Mouse (Mus musculus): ENCODE data around the gene Vars2. TPM values are rescaled to one million over a fixed set of nuclear protein-coding genes. Genes with fewer than 3 reads are reported as not detected.

Vars2 gene
- polyA plus RNA-seq, 1 experiment from 2014 or later: 12.7 TPM

- H3K4me2 ChIP-seq (ENCODE audit: low read length): peak overlapping the region; percentile 89
- TF ChIP-seq CTCF (IDR thresholded peaks at IDR 0.05; ENCODE audit: low read depth): no peak
- H3K27me3 ChIP-seq (ENCODE audit: insufficient read depth, low read length): no peaks in the 10 kb centered on the region
- peak; percentile 46 for DNase-seq (ENCODE audit: low spot score)
- peaks cover 42% of the 10 kb centered on the region for H3K4me1 ChIP-seq (replicated peaks; ENCODE audit: insufficient read depth, low read length)
- no peaks in the 10 kb centered on the region for H3K36me3 ChIP-seq (ENCODE audit: insufficient read depth, low read length)
- 2% methylated on average over 16 of the region's 16 CpGs for WGBS
- peak overlapping the region; percentile 84 for H3K9ac ChIP-seq (ENCODE audit: low read depth, low read length)
- no peaks in the 10 kb centered on the region for H3K9me3 ChIP-seq (replicated peaks; ENCODE audit: low read length)
- H3K4me3 ChIP-seq (replicated peaks; ENCODE audit: low read depth, low read length): peak overlapping the region; percentile 74
- peak overlapping the region; percentile 99 for H3K27ac ChIP-seq
- no peak for ATAC-seq (replicated peaks; ENCODE audit: low FRiP score, low read depth)
Measured at GRCm38 (mm10) chr17:35701203-35701977, 34.0 kb upstream of the Vars2 start.

GRCm38 (mm10) chr17:35700371-35700961 lies 33.1 kb upstream of the Vars2 start:
- Histone ChIP-seq H3K9ac (ENCODE audit: low read depth, low read length) (peak overlapping the region; percentile 84), H3K27ac (peak overlapping the region; percentile 99), H3K27me3 (ENCODE audit: insufficient read depth, low read length) (no peaks in the 10 kb centered on the region), H3K36me3 (ENCODE audit: insufficient read depth, low read length) (no peaks in the 10 kb centered on the region), H3K4me1 (replicated peaks; ENCODE audit: insufficient read depth, low read length) (peaks cover 42% of the 10 kb centered on the region), H3K4me3 (replicated peaks; ENCODE audit: low read depth, low read length) (peak overlapping the region; percentile 74), H3K9me3 (replicated peaks; ENCODE audit: low read length) (no peaks in the 10 kb centered on the region), H3K4me2 (ENCODE audit: low read length) (peak overlapping the region; percentile 89)
- 1% methylated on average over 43 of the region's 66 CpGs for WGBS
- ATAC-seq (replicated peaks; ENCODE audit: low FRiP score, low read depth): peak; percentile 41
- TF ChIP-seq CTCF (IDR thresholded peaks at IDR 0.05; ENCODE audit: low read depth): 0 out of 2 replicates have a peak, but pooled peaks have one; percentile 9
- peak; percentile 87 for DNase-seq (ENCODE audit: low spot score)

GRCm38 (mm10) chr17:35699919-35700318 lies 32.5 kb upstream of the Vars2 start:
- Histone ChIP-seq H3K9ac (ENCODE audit: low read depth, low read length) (peak overlapping the region; percentile 84), H3K4me3 (replicated peaks; ENCODE audit: low read depth, low read length) (peak overlapping the region; percentile 74), H3K27ac (peak overlapping the region; percentile 99), H3K4me2 (ENCODE audit: low read length) (peak overlapping the region; percentile 89), H3K4me1 (replicated peaks; ENCODE audit: insufficient read depth, low read length) (peaks cover 39% of the 10 kb centered on the region), H3K27me3 (ENCODE audit: insufficient read depth, low read length) (no peaks in the 10 kb centered on the region), H3K36me3 (ENCODE audit: insufficient read depth, low read length) (no peaks in the 10 kb centered on the region), H3K9me3 (replicated peaks; ENCODE audit: low read length) (no peaks in the 10 kb centered on the region)
- no peak for TF ChIP-seq CTCF (IDR thresholded peaks at IDR 0.05; ENCODE audit: low read depth)
- WGBS: 1% methylated on average over 19 of the region's 19 CpGs
- DNase-seq (ENCODE audit: low spot score) (peak; percentile 86), ATAC-seq (replicated peaks; ENCODE audit: low FRiP score, low read depth) (peak; percentile 65)

- H3K27ac ChIP-seq: peak overlapping the region; percentile 72
- H3K4me2 ChIP-seq (ENCODE audit: low read length): peak overlapping the region; percentile 58
- no peaks in the 10 kb centered on the region for H3K27me3 ChIP-seq (ENCODE audit: insufficient read depth, low read length)
- peaks cover 2% of the 10 kb centered on the region; the same call in 1 of the 2 replicates for H3K36me3 ChIP-seq (ENCODE audit: insufficient read depth, low read length)
- H3K9ac ChIP-seq (ENCODE audit: low read depth, low read length): peak overlapping the region; percentile 24
- H3K4me1 ChIP-seq (replicated peaks; ENCODE audit: insufficient read depth, low read length): peaks cover 35% of the 10 kb centered on the region
- DNase-seq (ENCODE audit: low spot score) (no peak), ATAC-seq (replicated peaks; ENCODE audit: low FRiP score, low read depth) (no peak)
- no peak for TF ChIP-seq CTCF (IDR thresholded peaks at IDR 0.05; ENCODE audit: low read depth)
- H3K4me3 ChIP-seq (replicated peaks; ENCODE audit: low read depth, low read length): peak overlapping the region; percentile 16; the same call in 1 of the 2 replicates
- 37% methylated on average over 5 of the region's 5 CpGs for WGBS
- no peaks in the 10 kb centered on the region for H3K9me3 ChIP-seq (replicated peaks; ENCODE audit: low read length)
Measured at GRCm38 (mm10) chr17:35698501-35698883, 31.1 kb upstream of the Vars2 start.

GRCm38 (mm10) chr17:35697759-35698500 lies 30.5 kb upstream of the Vars2 start:
- Histone ChIP-seq H3K4me1 (replicated peaks; ENCODE audit: insufficient read depth, low read length) (peaks cover 35% of the 10 kb centered on the region), H3K36me3 (ENCODE audit: insufficient read depth, low read length) (peaks cover 8% of the 10 kb centered on the region), H3K4me2 (ENCODE audit: low read length) (peak overlapping the region; percentile 58), H3K9me3 (replicated peaks; ENCODE audit: low read length) (no peaks in the 10 kb centered on the region), H3K4me3 (replicated peaks; ENCODE audit: low read depth, low read length) (peak overlapping the region; percentile 16), H3K9ac (ENCODE audit: low read depth, low read length) (peak overlapping the region; percentile 44), H3K27ac (peak overlapping the region; percentile 72), H3K27me3 (ENCODE audit: insufficient read depth, low read length) (no peaks in the 10 kb centered on the region)
- no peak for TF ChIP-seq CTCF (IDR thresholded peaks at IDR 0.05; ENCODE audit: low read depth)
- DNase-seq (ENCODE audit: low spot score) (peak; percentile 70), ATAC-seq (replicated peaks; ENCODE audit: low FRiP score, low read depth) (peak; percentile 10; the same call in 1 of the 2 replicates)
- WGBS: 10% methylated on average over 16 of the region's 16 CpGs

GRCm38 (mm10) chr17:35697429-35697758 lies 30.0 kb upstream of the Vars2 start:
- Histone ChIP-seq H3K9me3 (replicated peaks; ENCODE audit: low read length) (no peaks in the 10 kb centered on the region), H3K4me1 (replicated peaks; ENCODE audit: insufficient read depth, low read length) (peaks cover 31% of the 10 kb centered on the region), H3K36me3 (ENCODE audit: insufficient read depth, low read length) (peaks cover 13% of the 10 kb centered on the region), H3K9ac (ENCODE audit: low read depth, low read length) (peak overlapping the region; percentile 44; the same call in 1 of the 2 replicates), H3K4me3 (replicated peaks; ENCODE audit: low read depth, low read length) (peak overlapping the region; percentile 16), H3K4me2 (ENCODE audit: low read length) (peak overlapping the region; percentile 58), H3K27me3 (ENCODE audit: insufficient read depth, low read length) (no peaks in the 10 kb centered on the region), H3K27ac (peak overlapping the region; percentile 72)
- WGBS: 19% methylated on average over 1 of the region's 1 CpGs
- ATAC-seq (replicated peaks; ENCODE audit: low FRiP score, low read depth) (no peak), DNase-seq (ENCODE audit: low spot score) (peak; percentile 42)
- no peak for TF ChIP-seq CTCF (IDR thresholded peaks at IDR 0.05; ENCODE audit: low read depth)

Measured in kidney, postnatal 0 days (tissue).